Mouse (Mus musculus) brain, embryonic 14.5 days (tissue): ENCODE results near the gene Lrrn3.

Source experiments
- CTCF ChIP-seq: fragments of 200-500 bp; IDR thresholded peaks from 2 replicates; pipeline ENCODE4 v1.5.1; 2012; ENCODE audit warnings: inconsistent platforms, mild to moderate bottlenecking, moderate library complexity, borderline replicate concordance; ENCODE audit not compliant: insufficient read depth, insufficient read length; ENCODE audit errors: extremely low read depth
- POLR2A ChIP-seq: fragments of 200-500 bp; IDR thresholded peaks from 2 replicates; pipeline ENCODE4 v1.6.1; 2012; ENCODE audit warnings: mild to moderate bottlenecking, inconsistent platforms, borderline replicate concordance; ENCODE audit not compliant: poor library complexity, insufficient read depth, insufficient read length, severe bottlenecking; ENCODE audit errors: extremely low read depth

- TF ChIP-seq CTCF (no peak), POLR2A (no peak)
These were observed at the start of gene Lrrn3 for GRCm38 (mm10) chr12:41486331-41486730.
